Mouse (Mus musculus) right cerebral cortex, postnatal 36 days (tissue): ENCODE data around the gene Rfx2.

Source experiments
- DNase-seq, 2 experiments: peaks; one replicate each; pipeline ENCODE4 v3.0.0; 2022; ENCODE audit warnings: low spot score in 2 of 2, mixed read lengths in 1 of 2

Gene Rfx2

GRCm38 (mm10) chr17:56754271-56755185 lies 76.3 kb downstream of the Rfx2 start:
- DNase-seq: no peak

- no peak for DNase-seq
Observed at GRCm38 (mm10) chr17:56753452-56753851, 77.4 kb downstream of the Rfx2 start.

- no peak for DNase-seq
Observed at GRCm38 (mm10) chr17:56751404-56752072, 79.3 kb downstream of the Rfx2 start.

- no peak for DNase-seq
Observed at GRCm38 (mm10) chr17:56744173-56744572, 86.6 kb downstream of the Rfx2 start.

- no peak for DNase-seq
Observed at GRCm38 (mm10) chr17:56740788-56741160, 90.0 kb downstream of the Rfx2 start.

- no peak for DNase-seq
Observed at GRCm38 (mm10) chr17:56740118-56740787, 90.6 kb downstream of the Rfx2 start.

- DNase-seq: no peak
Observed at GRCm38 (mm10) chr17:56738221-56738620, 92.6 kb downstream of the Rfx2 start.

- no peak for DNase-seq
Observed at GRCm38 (mm10) chr17:56736534-56736933, 94.3 kb downstream of the Rfx2 start.

GRCm38 (mm10) chr17:56729656-56730055 lies 101.2 kb downstream of the Rfx2 start:
- DNase-seq: no peak

GRCm38 (mm10) chr17:56729151-56729550 lies 101.7 kb downstream of the Rfx2 start:
- DNase-seq: no peak

GRCm38 (mm10) chr17:56728117-56728516 lies 102.7 kb downstream of the Rfx2 start:
- DNase-seq: no peak

GRCm38 (mm10) chr17:56727659-56728058 lies 103.2 kb downstream of the Rfx2 start:
- no peak for DNase-seq

- DNase-seq: no peak
Observed at GRCm38 (mm10) chr17:56727029-56727649, 103.7 kb downstream of the Rfx2 start.
